Mouse (Mus musculus) megakaryocyte, adult 5-6 weeks (primary cell): ENCODE measurements at regions not wholly inside any gene's neighbourhood (a gene's known extent, or its start where the extent isn't known, plus 50 kb on each side); places are given as distances from the start of the nearest gene placed in this dataset.
A peak's percentile ranks its signal among the peaks of the same experiment; 100 is the strongest.
"Not testable (repeated sequence)": the region's sequence is repeated elsewhere in the genome, so short reads cannot be mapped to it uniquely, and the experiment has no call there.

ENCODE experiments used
- ATAC-seq: 2 replicates; pipeline ENCODE4 v1.8.0; 2016; ENCODE audit warnings: mild to moderate bottlenecking, inconsistent platforms; ENCODE audit not compliant: poor library complexity, severe bottlenecking

DNA sequence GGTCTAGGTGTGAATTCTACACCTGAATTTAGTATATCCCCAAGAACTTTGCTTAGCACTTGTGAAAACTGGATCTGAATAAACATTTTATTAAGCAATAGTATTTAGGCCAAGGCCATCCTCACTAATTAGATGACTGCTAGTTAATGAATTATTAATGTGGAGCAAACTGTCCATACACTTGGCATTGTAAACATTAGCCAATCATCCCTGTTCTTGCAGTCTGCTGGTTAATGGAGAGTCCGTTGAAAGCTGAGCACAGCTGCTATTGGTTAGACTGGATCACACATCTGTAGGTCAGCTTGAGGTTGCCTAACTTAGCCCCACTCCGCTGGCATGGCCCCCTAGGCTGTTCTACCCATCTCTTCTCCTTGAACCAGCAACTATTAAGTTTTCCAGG lies 826.2 kb upstream of the 4930452B06Rik start:
- ATAC-seq = no peak

DNA sequence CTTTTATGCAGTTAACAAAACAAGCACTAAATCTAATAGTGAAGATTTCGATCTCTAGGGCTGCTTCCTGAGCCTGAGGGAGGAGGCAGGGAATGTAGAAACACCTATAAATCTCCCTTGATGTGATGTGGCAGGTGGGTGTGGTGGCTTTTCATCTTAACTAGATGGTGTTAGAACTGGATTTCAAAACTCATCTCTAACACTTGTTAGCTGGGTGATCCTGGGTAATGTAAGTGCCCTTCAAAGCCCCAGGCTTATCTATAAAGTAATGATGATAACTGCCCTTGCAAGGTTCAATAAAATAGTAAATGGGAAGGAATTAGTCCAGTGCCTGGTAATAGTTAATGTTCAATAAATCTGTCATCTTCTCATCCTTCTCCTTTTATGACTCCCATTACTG lies 822.5 kb upstream of the 4930452B06Rik start:
- no peak for ATAC-seq

DNA sequence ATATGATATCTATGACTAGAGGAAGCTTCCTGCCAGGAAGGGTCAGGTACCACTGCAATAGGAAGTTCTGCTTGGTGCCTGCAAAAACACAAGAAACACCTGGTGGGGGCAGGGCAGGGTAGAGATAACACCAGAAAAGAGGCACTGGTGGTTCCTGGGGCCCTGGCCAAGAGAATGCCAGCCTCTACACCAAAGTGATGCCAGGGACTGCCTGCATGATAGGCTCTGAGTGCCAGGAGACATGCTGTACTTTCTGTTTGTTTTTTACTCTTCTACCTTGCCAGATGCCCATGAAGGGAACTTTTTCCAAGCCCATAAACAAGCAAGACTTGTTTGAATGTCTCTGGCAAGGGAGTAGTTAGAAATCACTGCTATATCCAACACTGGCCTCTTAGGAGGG lies 812.9 kb upstream of the 4930452B06Rik start:
- ATAC-seq = no peak

DNA sequence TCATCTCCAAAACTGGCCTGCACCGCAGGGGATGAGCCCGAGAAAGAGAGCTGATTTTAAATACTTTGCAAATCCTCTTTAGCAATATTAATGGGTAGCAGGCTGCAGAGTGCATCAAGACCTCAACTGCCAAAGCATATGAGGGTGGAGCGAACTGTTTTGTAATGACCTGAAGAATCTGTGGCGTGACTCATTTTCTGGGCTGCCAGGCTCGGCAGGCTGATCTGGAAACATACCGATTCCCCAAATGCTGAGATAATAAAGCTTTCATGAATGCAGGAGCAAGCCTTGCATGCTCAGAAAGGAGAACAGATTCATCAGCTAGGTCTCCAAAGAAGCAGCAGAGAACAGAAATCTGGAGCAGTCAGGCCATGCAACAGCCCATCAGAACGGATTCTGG lies 809.1 kb upstream of the 4930452B06Rik start:
- no peak for ATAC-seq

DNA sequence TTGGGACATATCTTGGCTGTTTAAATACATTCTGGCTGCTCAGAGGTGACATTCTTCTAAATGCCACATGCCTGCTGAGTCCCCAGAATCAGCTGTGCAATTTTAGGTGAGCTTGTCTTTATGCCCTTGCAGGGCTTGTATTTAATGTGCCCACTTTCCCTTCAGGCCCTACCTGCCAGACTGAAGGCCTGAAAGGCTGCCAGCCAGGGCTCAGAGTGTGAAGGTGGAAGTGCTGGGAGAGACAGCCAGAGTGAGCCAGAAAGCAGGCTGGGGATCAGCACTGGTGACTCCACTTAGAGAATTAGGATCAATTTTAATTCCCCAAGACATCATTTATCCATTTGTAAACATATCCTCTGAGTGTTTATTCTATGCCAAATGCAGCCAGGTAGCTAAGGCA lies 803.6 kb upstream of the 4930452B06Rik start:
- ATAC-seq = no peak

DNA sequence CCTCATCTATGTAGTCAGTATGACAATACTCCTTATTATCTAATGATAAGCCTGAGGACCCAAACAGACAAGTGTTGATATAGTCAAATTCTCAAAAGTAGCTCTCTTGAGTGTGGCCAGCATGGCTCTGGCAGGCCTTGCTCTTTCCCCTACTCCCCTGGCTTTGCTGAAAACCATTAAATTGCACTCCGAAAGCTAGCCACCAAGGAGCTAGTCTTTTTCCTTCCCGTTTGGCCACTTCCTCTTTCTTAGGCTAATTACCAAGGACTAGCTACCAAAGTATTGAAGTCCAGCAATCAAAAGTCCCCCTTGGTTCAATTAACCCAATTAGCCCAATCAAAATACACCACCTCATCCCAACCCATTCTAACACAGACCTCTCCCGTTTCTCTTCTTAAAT lies 802.6 kb upstream of the 4930452B06Rik start:
- no peak for ATAC-seq

DNA sequence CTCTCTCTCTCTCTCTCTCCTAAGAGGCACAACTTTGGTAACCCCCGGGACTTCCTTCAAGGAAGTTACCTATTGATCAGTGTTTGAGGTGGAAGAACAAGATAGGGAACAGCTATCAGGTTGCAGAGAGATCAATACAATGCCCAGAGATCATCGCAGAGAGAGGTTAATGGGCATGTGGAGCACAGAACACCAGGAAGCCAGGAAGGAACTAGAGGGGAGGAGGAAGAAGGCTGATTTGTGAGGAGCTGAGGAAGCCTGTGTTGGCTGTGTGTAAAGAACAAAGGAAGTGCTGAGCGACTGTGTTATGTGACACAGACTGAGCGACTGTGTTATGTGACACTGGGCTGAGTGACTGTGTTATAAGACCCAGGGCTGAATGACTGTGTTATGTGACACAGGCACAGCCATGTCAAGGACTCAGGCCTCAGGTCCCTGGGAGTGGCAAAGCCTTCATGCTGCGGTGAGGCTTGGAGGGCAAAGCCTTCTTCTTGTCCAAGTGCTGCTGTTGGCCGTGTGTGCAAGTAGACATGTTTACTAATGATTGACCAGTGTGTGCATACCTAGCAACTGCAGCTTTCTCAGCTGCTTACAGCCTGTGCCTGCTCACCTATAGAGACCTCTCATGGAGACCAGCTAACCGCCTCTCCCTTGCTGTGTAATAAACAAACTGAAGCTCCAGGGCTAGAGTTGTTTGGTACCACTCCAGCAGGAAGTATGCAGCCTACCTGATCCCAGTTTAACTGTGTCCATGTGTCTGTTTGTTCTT lies 801.8 kb upstream of the 4930452B06Rik start:
- no peak for ATAC-seq

DNA sequence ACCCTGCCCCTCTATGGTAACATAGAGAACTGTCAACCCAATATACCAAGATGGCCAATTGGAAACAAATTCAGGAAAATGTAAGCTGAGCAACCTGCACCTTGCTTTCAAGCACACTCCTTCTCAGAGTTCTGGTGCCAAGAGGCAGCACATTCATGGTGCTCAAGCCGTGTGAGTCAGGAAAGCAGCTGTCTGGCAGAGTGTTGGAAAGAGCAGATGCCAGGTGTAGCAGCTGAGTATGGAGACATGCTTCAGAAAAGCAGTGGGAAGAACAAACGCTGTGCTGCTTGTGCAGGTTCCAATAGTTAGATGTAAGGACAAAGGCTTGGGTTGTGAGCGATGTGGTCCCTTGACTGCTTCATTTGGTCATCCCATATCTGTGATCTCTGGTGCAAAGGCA lies 794.0 kb upstream of the 4930452B06Rik start:
- no peak for ATAC-seq

DNA sequence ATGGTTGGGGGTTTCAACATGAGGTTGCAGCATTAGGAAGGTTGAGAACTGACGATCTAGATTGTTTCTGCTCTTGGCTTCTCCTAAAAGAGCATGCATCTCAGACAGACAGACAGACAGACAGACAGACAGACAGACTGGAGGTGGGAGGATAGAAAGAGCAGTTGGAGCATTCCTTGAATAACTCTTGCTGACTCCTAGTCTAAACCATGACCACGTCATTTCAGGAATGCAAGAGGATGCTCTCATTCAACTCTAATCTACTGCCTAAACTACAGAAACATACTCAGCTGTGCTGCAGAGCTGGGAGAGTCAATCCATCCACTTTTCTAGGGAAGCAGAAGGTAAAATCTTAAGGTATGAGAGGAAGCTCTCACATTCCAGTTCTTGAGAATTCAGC lies 792.8 kb upstream of the 4930452B06Rik start:
- no peak for ATAC-seq

DNA sequence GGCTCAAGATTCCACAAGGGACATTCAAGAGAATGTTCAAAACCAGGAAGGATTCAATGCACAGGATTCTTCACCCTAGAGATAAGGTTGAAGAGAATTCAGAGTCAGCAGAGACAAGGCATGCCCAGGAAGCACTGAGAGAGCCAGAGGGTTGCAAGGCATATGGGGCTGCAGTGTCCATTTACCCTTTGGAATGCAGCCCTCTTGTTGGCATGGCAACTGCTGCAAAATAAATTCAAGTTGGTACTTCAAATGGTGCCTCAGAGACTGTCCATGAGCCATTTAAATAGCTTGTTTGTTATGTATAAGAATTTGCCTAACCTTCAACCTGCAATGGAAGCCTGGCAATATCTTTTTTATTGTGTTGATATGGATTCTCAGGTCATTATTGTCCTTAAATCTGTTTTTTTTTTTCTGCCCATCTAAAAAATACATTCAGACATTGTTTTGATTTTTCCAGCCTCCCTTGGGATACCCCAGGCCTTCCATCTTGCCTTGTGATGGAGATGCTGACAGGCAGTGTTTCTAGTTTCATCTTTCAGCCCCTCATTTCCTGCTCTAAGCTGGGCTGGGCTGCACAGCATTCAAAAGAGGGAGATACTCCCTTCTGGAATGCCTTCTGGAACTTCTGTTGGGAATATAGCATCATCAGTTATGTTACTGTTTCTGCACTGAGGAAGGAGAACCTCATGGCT lies 791.9 kb upstream of the 4930452B06Rik start:
- ATAC-seq = no peak

DNA sequence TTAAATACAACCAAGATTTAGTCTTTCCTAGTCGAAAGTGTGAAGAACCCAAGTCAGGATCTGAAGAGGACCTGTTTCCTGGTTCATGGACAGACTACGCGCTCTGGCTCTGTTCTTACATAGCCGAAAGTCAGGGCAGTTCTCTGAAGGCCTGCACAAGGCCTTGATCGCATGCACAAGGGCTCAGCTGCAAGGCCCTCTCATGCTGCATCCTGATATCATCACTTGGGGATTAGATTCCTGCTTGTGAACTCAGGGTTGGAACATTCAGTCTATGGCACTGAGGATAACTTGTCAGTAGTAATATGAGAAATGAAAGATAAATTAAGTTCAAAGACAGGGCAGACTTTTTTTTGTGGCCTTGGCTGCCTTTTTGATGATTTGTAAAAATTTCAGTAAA lies 789.9 kb upstream of the 4930452B06Rik start:
- no peak for ATAC-seq

DNA sequence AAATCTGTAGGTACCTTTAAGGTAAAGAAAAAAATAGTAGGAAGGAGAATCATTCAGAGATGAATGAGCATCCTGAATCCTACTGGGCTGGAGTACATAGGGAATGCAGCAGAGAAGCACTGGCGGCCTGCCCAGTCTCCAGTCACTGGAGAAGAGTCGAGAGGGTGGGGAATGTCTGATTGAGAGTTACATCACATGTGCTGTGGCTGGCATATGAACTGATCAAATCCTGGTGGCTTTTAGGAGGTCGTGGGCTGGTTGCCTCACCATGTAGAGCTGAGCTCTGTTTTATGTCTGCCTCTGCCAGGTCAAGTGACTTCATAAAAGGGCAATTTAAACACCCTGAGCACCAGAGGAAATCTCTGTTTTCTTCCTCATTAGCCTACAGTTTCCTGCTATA lies 783.9 kb upstream of the 4930452B06Rik start:
- no peak for ATAC-seq

DNA sequence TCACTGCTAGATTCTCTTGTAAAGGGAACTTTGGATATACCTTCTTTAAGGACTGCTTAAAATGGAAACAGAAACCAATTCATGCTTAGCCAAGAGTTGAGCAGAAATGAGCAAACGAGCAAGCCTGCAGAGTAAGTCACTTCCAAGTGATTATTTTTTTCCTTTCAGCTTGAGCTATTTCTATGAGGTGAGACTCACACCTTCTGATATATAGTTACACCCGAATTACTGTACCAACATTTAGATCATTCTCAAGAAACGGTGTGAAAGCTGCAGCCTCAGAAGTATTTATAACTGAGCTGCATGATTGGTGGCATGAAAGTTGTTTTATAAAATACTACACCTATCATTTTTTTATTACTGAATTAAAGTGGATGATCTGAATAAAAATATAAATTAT lies 771.9 kb upstream of the 4930452B06Rik start:
- ATAC-seq = no peak

DNA sequence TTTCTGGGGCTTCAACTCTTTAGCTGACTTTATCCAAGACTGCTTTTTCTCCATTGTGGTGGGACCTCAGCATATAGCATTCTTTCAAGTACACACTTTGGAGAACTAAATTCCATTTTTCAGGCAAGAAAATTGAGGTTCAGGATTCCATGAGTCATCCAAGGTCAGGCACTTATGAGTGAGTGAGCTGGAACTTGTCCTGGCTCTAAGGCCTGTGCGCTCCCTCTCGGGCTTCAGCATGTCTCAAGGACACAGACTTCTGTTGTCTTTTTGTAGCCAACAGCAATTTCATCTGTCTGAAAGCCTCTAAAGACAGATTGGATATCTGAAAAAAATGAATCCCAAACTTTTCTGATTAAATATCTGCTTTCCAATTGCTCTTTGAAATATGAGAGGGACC lies 769.1 kb upstream of the 4930452B06Rik start:
- ATAC-seq = no peak

DNA sequence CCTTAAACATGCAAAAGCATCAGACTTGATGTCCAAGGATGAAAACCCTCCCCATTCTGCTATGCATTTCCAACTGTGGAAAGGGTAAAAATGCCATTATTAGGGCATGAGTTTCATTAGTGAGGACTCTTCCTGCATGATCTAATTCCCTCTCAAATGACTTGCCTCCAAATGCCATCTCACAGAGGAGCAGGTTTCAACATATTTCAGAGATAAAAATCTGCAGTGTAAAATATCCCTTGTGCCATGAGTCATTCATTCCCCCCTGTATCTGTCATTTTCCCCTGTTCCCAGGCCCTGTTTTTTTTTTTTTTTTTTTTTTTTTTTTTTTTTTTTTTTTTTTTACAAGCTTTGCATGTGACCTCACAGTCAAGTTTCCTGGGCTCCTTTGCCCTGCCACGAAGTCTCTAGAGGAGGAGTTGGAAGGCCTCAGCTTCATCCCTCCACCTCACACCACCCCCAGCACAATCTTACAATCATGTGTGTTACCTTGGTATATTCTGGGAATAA lies 767.1 kb upstream of the 4930452B06Rik start:
- ATAC-seq = no peak

DNA sequence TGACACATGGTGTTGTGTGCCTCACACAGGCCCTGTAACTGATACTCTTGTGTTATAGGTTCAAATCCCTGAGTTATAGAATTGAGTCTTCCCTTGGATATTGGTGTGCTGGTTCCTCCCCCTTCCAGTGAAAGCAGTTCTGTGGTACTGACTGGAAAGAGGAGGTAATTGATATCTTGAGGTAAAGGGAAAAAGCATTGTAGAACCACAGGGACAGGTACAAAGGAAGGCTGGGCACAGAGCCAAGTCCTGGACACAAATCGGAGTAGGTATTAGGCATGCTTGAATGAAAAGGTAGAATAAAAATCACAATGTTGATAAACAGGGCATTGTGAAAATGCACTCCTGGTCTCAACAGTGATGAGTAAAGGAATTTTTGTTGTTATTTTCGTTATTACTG lies 765.8 kb upstream of the 4930452B06Rik start:
- no peak for ATAC-seq

DNA sequence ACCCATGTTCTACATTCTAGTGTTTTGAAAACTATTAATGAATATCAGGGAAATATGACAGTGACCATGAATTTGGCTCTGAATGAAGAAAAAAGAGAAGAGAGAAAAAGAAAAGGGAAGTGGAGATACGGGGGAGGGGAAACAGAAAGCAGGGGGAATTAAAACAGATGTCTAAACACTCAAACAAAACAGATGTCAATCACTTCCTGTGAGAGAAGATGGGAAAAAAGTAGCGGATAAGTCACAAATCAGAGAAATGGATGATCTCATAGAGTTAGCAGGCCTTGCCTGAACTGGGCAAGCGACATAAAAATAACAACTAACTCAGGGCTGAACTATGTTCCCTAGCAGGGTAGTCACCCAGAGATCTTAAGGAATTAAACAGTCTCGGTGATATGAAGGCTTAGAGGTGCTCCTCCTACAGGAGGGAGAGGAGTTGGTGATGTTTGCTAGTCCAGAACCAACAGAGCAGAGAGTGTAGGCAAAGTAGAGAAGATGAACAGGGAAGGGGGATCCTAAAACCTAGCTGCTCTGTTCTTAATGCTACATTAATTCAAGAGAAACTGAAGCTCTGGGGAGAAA lies 745.9 kb upstream of the 4930452B06Rik start:
- peak; percentile 35; the same call in 1 of the 2 replicates for ATAC-seq

DNA sequence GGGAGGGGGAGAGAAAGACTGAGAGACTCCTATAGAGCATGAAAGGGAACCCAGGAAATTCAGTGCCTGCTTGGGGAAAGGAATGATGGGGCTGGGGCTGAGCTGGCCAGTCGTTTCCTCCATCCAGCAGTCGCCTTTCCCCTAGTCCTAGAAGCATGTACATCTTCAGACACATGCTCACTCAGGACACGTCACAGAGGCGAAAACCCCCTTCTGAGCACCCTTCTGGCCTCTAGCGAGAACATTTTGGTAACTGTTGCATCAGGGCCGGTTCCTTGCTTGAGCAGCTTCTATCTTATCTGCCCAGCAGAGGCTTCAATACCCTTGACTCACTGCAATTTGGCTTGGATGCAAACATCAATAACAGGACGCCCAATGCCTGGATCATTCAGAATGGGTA lies 737.6 kb upstream of the 4930452B06Rik start:
- ATAC-seq = no peak

DNA sequence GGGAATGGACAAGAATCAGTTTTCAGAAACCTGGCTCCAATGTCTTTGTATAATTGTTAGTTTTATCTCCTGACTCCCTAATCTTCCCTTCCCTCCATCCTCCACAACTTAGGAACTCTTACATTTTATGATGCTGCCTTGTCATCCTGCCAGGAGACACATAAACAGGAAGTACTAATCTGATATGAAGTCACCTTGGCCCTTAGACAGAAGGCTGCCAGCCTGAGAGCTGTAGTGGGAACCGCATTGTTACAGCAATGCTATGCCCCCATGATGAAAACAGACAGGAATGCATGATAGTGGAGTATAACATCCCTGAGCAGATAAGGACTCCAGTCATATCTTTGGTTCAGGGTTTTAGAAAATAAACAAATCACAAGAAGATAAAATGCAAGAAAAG lies 734.8 kb upstream of the 4930452B06Rik start:
- ATAC-seq = no peak

DNA sequence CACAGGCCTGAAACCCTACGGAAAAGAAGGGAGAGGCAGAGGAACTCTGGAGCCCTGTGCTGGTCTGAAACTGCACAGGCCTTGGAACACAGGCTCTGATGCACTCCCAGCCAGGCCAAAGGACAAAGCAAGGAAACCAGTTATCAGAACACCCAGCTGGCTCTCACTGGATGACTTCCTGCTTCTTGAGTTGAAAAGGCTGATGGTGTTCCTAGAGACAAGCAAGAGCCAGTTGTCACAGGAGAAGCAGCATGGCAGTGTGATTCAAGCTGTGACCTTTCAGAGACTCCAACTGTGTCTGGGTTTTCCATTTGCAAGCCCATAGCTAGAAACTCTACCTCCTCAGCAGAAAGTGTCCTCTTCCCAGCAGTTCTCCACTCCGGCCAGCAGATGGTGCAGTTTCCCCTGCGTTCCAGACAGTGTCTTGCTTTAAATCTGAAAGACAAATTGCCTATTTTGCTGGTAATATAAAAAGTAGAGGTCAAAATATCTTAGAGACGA lies 727.3 kb upstream of the 4930452B06Rik start:
- ATAC-seq = peak; percentile 51; the same call in 1 of the 2 replicates

DNA sequence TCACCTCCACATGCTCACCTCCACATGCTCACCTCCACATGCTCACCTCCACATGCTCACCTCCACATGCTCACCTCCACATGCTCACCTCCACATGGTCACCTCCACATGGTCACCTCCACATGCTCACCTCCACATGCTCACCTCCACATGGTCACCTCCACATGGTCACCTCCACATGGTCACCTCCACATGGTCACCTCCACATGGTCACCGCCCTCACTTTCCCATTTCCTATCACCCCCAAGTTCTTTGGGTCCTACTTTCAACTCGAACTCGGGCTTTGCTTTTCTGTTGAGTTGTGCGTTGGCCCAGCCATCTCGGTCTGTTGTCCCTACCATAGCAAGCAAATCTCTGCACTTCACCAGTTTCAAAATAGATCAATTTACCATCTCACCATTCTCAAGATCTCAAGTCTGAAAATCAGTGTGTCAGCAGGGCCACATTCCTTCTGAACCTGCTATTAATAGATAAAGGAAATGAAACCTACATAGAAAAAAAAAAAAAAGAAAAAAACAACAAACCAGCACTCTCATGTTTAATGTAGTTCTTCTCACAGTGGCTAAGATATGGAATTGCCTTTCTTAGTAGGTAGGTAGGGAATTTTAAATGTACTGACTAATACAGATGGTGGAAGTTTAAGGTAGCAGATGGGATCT lies 724.0 kb upstream of the 4930452B06Rik start:
- ATAC-seq = not testable (repeated sequence)
